Mouse (Mus musculus): Measurements from ENCODE around the gene Man2a2.
"Not testable (repeated sequence)": the region's sequence is repeated elsewhere in the genome, so short reads cannot be mapped to it uniquely, and the experiment has no call there.

Man2a2 gene

GRCm38 (mm10) chr7:80339371-80339770 lies 31.8 kb downstream of the Man2a2 start:
- DNase-seq (ENCODE audit: low read depth, low spot score) = no peak

GRCm38 (mm10) chr7:80336932-80337331 lies 34.2 kb downstream of the Man2a2 start:
- DNase-seq (ENCODE audit: low read depth, low spot score) = no peak

DNA sequence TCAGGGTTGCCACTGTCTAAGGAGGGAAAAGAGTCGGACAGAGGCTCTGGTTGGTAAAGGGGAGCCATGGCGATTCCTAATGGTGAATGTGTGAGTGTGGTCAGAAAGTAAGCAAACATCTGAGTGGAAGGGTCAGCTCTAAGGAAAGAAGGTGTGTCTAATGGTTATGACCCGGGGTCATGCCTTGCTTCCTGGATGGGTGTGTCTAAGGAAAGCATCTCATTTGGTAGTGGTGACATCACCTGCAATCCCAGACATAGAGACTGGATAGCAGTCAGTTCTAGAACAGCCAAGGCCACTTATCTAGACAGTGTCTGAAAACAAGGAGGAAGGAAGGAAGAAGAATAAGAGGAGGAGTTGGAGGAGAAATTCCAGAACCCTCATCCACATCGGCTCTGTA lies 36.3 kb downstream of the Man2a2 start:
- DNase-seq (ENCODE audit: low read depth, low spot score) = no peak

GRCm38 (mm10) chr7:80331433-80331832 lies 39.7 kb downstream of the Man2a2 start:
- DNase-seq (ENCODE audit: low read depth, low spot score) = no peak

DNA sequence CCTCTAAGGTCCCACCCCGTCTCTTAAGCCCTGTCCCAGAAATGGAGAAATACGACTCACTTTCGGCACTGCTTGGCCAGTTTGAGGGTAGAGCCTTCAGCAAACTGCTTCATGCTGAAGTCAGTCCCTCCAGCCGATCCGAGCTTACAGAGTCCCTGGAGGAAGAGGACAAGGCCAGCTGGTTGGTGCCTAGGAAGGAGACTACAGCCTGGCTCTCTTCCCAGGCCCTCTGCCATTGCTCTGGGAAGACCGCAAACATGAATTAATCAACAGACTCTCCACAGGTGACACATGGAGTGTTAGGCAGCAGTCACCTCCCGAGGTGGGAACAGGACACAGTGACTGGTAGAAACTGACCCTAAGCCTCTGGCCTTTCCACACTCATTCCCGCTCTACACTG lies 40.9 kb downstream of the Man2a2 start:
- DNase-seq (ENCODE audit: low read depth, low spot score) = no peak

- DNase-seq (ENCODE audit: low read depth, low spot score) = peak; percentile 22
Measured at GRCm38 (mm10) chr7:80326076-80326475, 45.1 kb downstream of the Man2a2 start.

- DNase-seq (ENCODE audit: low read depth, low spot score) = peak; percentile 26
Measured at GRCm38 (mm10) chr7:80325292-80325868, 45.8 kb downstream of the Man2a2 start.

DNA sequence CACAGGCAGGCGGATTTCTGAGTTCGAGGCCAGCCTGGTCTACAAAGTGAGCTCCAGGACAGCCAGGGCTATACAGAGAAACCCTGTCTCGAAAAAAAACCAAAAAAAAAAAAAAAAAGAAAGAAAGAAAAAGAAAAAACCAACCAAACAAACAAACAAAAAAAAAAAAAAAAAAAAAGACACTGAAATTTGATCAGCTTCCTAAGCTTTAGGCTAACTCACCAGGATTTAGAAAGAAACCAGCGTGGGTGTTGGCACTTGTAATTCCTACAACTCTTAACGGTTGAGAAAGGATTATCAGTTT lies 46.4 kb downstream of the Man2a2 start:
- not testable (repeated sequence) for DNase-seq (ENCODE audit: low read depth, low spot score)

DNA sequence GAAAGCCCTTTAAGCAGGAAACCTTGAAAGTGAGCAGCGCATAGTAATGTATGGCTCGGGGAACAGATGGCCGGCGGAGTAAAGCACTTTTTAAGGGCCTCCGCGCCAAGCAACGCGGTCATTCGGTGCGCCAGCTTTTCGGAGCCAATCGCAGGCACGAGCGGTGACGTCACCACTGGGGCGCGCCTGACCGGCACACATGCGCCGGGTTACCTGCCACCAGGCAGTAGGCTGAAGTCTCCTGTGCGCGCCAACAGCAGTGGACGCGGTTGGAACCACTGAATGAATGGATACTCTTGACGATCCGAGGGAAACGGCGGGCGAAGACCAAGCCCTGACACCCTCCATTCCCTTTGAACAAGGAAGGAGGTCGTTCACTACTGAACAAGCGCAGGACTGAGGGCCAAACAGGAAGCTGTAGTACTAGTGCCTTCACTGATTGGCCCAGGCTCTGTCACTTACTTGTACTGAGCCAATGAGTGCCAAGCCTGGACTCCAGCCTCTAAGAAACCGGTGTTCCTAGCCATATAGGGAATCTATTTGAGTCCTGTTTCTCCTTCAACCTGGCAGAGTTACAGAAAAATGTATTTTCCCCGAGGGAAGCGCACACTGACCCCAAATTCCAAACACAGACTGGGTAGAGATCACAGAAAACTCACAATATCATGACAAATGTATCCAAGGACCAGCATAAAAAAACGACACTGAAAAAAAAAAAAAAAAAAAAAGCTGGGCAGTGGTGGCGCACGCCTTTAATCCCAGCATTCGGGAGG lies 46.9 kb downstream of the Man2a2 start, which contains the start of gene Rccd1:
Rccd1 (minus strand) TSS at position 412 of the 773 bp plus-strand sequence.
- peak; percentile 96 for DNase-seq (ENCODE audit: low read depth, low spot score)

DNA sequence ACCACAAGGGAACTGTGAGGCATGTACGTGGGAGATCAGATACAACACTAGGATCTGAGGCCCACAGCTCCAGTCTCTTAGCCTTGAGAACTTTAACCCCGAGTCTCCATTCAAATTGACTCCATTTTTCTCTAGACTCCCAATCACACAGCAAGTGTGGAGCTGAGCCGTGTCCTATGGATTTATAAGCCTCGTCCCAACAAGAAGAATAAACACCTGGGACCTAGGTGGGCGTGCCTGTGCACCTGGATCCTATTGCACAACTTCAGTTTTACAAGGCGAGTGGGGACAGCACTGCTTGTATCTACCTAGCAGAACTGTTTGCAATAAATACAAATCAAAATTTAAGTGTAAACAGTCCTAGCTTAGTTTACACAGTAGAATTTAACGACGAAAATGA lies 47.8 kb downstream of the Man2a2 start:
- no peak for DNase-seq (ENCODE audit: low read depth, low spot score)

DNA sequence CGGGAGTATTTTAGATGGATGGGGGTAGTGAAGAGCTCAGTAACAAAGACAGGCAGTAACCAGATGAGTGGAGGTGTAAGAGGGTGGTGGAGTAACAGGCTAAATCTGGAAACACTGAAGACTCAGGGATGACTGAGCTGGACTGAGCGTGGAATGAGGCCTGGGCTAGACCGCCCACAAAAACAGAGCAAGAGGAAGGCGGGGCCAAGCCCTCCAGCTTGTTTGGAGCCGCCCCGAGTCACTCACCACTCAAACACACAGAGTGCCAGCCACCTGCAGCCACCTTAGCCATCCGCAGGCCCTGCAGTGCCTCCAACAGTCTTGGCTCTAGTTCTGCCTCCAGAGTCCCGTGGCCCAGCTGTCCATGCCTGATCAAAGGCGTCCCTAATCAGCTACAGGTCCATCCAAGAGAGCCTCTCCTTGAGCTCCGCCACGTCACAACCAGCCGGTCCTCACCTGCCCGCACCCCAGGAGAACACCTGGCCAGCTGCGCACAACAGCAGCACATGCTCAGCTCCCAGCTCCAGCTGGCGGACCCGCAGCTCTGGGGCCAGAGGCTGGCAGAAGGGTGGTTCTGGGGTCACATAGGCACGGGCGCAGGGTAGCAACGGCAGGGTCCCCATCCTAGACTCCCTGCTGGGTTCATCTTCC lies 51.2 kb downstream of the Man2a2 start:
- peak; percentile 47 for DNase-seq (ENCODE audit: low read depth, low spot score)

DNA sequence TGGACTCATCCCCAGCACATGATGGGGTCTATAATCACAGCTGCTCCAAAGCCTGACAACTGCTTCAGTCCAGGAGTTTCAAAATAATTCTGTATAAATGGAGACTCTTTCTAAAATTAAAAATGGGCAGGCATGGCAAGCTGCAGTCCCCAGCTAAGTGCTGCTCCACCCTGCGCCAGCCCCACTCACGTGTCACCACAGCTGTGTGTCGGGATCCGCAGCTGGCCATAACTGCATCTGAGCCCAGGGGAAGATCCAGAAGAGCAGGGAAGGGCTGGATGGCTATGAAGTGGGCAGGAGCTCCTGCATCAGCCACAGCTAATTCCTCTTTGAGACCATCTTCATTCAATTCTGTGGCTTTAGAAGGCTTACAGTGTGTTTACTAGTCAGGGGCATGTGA lies 52.5 kb downstream of the Man2a2 start:
- DNase-seq (ENCODE audit: low read depth, low spot score) = no peak

- DNase-seq (ENCODE audit: low read depth, low spot score) = no peak
Measured at GRCm38 (mm10) chr7:80317439-80318115, 53.6 kb downstream of the Man2a2 start.

DNA sequence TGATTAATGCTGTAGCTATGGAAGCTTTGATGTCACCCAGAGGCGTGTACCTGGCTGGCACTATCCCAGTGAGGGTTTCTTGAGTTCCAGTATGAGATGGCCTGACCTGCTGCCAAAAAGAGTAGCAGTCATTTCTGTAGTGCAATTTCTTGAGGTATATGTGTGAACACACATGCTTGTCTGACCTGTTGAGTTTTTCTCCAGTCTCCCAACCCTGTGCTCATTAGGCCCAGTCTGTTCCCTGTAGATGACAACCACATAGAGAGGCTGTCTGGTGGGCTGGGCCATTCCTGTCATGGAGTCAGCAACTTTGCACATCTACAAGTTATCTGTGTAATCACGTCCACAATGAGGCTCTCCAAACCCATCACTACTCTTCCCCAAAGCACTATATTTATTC lies 55.4 kb downstream of the Man2a2 start:
- no peak for DNase-seq (ENCODE audit: low read depth, low spot score)

GRCm38 (mm10) chr7:80310771-80311170 lies 60.4 kb downstream of the Man2a2 start:
- DNase-seq (ENCODE audit: low read depth, low spot score) = no peak

DNA sequence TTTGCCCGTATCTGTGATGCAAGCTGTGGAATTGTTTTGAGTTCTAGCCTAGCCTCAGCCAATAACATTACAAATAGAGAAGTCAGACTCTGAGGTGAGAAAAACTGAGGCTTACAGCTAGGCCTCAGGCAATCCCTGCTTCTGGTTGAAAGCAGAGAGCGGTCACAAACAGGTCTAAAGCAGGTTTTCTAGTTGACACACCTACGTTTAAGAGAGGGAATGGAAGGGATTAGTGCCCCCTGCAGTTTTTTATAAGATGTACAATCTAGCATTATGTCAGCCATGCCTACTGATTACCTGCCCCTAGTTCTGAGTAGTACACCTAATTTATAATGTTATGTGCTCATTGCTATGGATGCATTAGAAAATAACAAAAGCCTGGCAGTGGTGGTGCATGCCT lies 63.4 kb downstream of the Man2a2 start:
- peak; percentile 52 for DNase-seq (ENCODE audit: low read depth, low spot score)

- DNase-seq (ENCODE audit: low read depth, low spot score) = peak; percentile 53
Measured at GRCm38 (mm10) chr7:80301522-80301921, 69.7 kb downstream of the Man2a2 start.

DNA sequence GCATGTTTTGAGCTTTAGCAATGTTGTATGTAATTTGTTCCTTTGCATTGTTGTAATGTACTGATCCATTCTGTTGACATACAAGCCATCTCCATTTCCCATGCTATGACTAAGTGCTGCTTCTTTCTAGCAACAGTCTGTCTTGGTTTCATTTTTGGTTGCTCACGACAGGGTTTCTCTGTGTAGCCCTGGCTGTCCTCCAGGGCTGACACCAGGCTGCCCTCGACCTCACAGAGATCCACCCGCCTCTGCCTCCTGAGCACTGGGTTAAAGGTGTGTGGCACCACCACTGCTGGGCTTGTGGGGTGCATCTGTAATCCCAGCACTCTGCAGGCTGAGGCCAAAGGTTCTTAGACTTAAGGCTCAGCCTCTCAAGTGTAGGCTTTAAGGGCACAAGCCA lies 71.6 kb downstream of the Man2a2 start:
- DNase-seq (ENCODE audit: low read depth, low spot score) = no peak

Data from ZHBTc4 (cell line).